Mouse (Mus musculus): ENCODE data around the gene Csnk1g2.
"Not testable (repeated sequence)": the region's sequence is repeated elsewhere in the genome, so short reads cannot be mapped to it uniquely, and the experiment has no call there.

Csnk1g2 gene

GRCm38 (mm10) chr10:80623457-80624191 is 986 bp downstream of the Csnk1g2 start:
- peak; percentile 80 for DNase-seq (ENCODE audit: low read depth, low spot score)

- no peak for DNase-seq (ENCODE audit: low read depth, low spot score)
Observed at GRCm38 (mm10) chr10:80625764-80626163, 3.1 kb downstream of the Csnk1g2 start.

GRCm38 (mm10) chr10:80627685-80628084 is 5.0 kb downstream of the Csnk1g2 start:
- no peak for DNase-seq (ENCODE audit: low read depth, low spot score)

GRCm38 (mm10) chr10:80628925-80629324 is 6.3 kb downstream of the Csnk1g2 start:
- peak; percentile 68 for DNase-seq (ENCODE audit: low read depth, low spot score)

GRCm38 (mm10) chr10:80635345-80635744 is 12.7 kb downstream of the Csnk1g2 start:
- DNase-seq (ENCODE audit: low read depth, low spot score), result no peak

- DNase-seq (ENCODE audit: low read depth, low spot score), result no peak
Observed at GRCm38 (mm10) chr10:80646936-80647335, 24.3 kb downstream of the Csnk1g2 start.

- not testable (repeated sequence) for DNase-seq (ENCODE audit: low read depth, low spot score)
Observed at GRCm38 (mm10) chr10:80649910-80650309, 27.3 kb downstream of the Csnk1g2 start.

GRCm38 (mm10) chr10:80650392-80650791 is 27.8 kb downstream of the Csnk1g2 start:
- DNase-seq (ENCODE audit: low read depth, low spot score), result no peak

- DNase-seq (ENCODE audit: low read depth, low spot score), result no peak
Observed at GRCm38 (mm10) chr10:80653156-80653720, 30.6 kb downstream of the Csnk1g2 start.

GRCm38 (mm10) chr10:80654866-80655265 is 32.2 kb downstream of the Csnk1g2 start:
- no peak for DNase-seq (ENCODE audit: low read depth, low spot score)

GRCm38 (mm10) chr10:80655406-80656129 is 32.9 kb downstream of the Csnk1g2 start:
- DNase-seq (ENCODE audit: low read depth, low spot score), result no peak

- peak; percentile 97 for DNase-seq (ENCODE audit: low read depth, low spot score)
Observed at GRCm38 (mm10) chr10:80656130-80656862, 33.7 kb downstream of the Csnk1g2 start.

- peak; percentile 51 for DNase-seq (ENCODE audit: low read depth, low spot score)
Observed at GRCm38 (mm10) chr10:80656863-80657623, 34.4 kb downstream of the Csnk1g2 start, which contains the start of gene Btbd2. Gene Btbd2 (minus strand): TSS chr10:80657071.

GRCm38 (mm10) chr10:80658194-80658840 is 35.7 kb downstream of the Csnk1g2 start:
- DNase-seq (ENCODE audit: low read depth, low spot score), result peak; percentile 78

- peak; percentile 78 for DNase-seq (ENCODE audit: low read depth, low spot score)
Observed at GRCm38 (mm10) chr10:80658841-80659202, 36.2 kb downstream of the Csnk1g2 start.

- peak; percentile 85 for DNase-seq (ENCODE audit: low read depth, low spot score)
Observed at GRCm38 (mm10) chr10:80659213-80659612, 36.6 kb downstream of the Csnk1g2 start.

GRCm38 (mm10) chr10:80661149-80661548 is 38.5 kb downstream of the Csnk1g2 start:
- peak; percentile 87 for DNase-seq (ENCODE audit: low read depth, low spot score)

GRCm38 (mm10) chr10:80663485-80664196 is 41.0 kb downstream of the Csnk1g2 start:
- DNase-seq (ENCODE audit: low read depth, low spot score), result peak; percentile 51

GRCm38 (mm10) chr10:80664197-80665015 is 41.8 kb downstream of the Csnk1g2 start:
- peak; percentile 52 for DNase-seq (ENCODE audit: low read depth, low spot score)
